Mouse (Mus musculus) lung, adult 2 months (tissue): ENCODE results near the gene Plekhm2. TPM values are rescaled to one million over a fixed set of nuclear protein-coding genes. Genes with fewer than 3 reads are reported as not detected.

Source experiments
- DNase-seq: peaks from one replicate; pipeline ENCODE4 v3.0.0; 2022
- H3K4me1 ChIP-seq: fragments of 200-500 bp; 2 replicates; pipeline ENCODE4 v1.6.1; 2011; ENCODE audit warnings: low read length; ENCODE audit not compliant: control insufficient read depth, insufficient read depth
- H3K4me3 ChIP-seq: fragments of 200-500 bp; replicated peaks from 2 replicates; pipeline ENCODE3; 2011; ENCODE audit warnings: low read depth, mild to moderate bottlenecking, control low read depth, low read length; ENCODE audit errors: extremely low read depth
- CTCF ChIP-seq: fragments of 200-500 bp; IDR thresholded peaks from 2 replicates; pipeline ENCODE4 v1.5.1; 2011; ENCODE audit warnings: mild to moderate bottlenecking, low read length, control low read depth; ENCODE audit not compliant: insufficient read depth
- POLR2A ChIP-seq: fragments of 200-500 bp; IDR thresholded peaks from 2 replicates; pipeline ENCODE4 v1.6.1; 2011; ENCODE audit warnings: low read depth, mild to moderate bottlenecking, control low read depth, low read length, borderline replicate concordance; ENCODE audit errors: extremely low read depth
- WGBS: fragments of 180-500 bp; shearing (Covaris S2); methylation state at CpG from one replicate; pipeline ENCODE4 v1.1.7; 2018; 5-methylcytosine and 5-hydroxymethylcytosine counted together
- polyA plus RNA-seq: library from polyadenylated mRNA; depleted of rRNA; stranded (reverse); fragments of >200 nt; gene quantifications from 2 replicates; pipeline ENCODE4 v1.2.3, GENCODE M21; 2012

The Plekhm2 gene
- polyA plus RNA-seq, 1 experiment: 52.3 TPM

DNA sequence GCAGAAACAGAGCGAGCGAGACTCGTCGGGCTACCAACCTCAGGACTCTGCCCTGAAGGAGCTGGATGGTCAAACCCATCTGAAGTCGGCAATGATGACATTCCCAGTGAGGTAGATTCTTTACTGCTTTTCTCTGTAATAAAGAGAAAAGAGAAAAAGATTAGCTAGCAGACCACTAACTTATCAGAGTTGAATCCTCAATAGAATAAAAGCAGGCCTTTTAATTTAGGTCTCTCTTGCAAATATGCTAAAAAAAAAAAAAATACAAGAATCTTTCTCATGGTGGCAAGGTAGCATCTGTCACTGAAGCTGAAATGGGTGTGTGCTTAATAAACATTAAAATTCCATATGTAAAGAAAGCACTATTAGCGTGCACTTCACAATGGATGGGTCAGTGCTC lies 20.8 kb upstream of the Plekhm2 start, which contains the start of gene Rsc1a1:
Gene Rsc1a1, minus strand, starts transcription at position 101 of the 400 bp plus-strand sequence.
- TF ChIP-seq POLR2A: no peak
- TF ChIP-seq CTCF: no peak

DNA sequence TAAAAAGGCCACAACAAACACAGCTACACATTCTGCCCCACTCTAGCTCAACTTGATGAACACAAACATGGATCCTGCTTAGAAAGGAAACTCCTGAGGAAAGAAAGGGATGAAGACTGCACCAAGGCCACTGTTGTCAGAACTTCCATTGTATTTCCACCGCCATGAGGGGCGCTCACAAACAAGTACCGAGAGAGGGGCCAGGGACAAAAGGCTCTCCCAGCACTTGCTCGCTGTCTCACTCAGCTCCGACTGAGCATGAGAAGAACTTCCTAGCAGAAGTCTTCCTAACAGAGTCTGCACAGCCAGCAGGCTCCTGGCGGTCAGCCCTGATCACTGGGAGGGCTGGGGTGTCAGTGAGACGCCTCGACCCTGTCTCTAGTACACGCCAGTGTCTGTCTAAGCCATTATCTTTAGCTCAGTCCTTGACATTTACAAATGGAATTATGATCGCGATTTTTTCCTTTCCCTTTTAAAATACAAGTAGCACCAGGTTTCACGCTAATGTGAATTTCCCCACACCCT lies 18.1 kb upstream of the Plekhm2 start:
- WGBS: 64% methylated on average over 12 of the region's 12 CpGs
- no peak for DNase-seq
- Histone ChIP-seq H3K4me1 (0 out of 2 replicates have a peak, but pooled peaks cover 3% of the 10 kb centered on the region), H3K4me3 (no peak overlapping the region)
- TF ChIP-seq POLR2A (no peak), CTCF (no peak)

More for the DNA sequence above, 20.8 kb upstream of the Plekhm2 start, which contains the start of gene Rsc1a1:
- no peak within 1 kb of the TSS for H3K4me3 ChIP-seq
- DNase-seq: no peak
- 95% methylated on average over 6 of the region's 6 CpGs for WGBS
- H3K4me1 ChIP-seq: 0 out of 2 replicates have a peak, but pooled peaks cover 3% of the 10 kb centered on the region

DNA sequence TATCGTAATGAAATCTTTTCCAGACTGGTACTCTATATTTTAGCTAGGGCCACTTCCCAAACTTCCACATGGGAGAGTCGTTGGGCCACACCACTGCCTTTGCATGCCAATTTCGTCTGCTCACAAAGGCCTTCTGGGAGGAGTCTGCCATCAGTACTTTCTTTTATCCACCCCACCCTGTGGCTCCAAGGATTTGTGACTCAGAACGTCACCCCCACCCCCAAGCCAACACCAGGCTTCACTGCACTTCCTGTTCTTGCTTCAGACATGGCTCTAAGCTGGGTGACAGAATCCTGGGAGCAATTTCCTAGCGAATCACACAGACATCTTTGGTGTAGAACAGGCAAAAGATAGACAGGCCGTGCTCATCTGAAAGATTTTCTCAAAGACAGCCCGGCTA lies 17.1 kb upstream of the Plekhm2 start:
- Histone ChIP-seq H3K4me3 (no peak overlapping the region), H3K4me1 (0 out of 2 replicates have a peak, but pooled peaks cover 3% of the 10 kb centered on the region)
- DNase-seq: no peak
- no peak for TF ChIP-seq POLR2A
- no peak for TF ChIP-seq CTCF
- 38% methylated on average over 7 of the region's 7 CpGs for WGBS

DNA sequence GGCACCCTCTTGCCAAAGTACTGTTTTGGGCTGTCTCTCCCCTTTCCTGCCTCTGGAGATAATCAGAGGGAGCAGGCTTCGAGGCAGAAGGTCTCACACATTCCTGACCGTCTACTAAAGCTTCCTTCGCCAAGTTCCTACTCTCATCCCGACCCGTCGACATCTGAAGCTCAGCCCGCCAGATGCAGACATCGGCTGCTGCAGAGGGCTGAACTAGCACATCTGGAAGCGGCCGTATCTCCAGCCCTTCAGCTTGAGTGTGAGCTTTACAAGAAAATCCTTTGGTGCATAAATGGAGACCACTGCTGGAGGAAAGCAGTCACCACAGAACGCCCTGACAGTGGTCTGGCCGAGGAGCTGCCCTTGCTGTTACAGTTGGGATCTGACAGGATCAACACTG lies 16.2 kb upstream of the Plekhm2 start:
- no peak for DNase-seq
- Histone ChIP-seq H3K4me1 (peaks cover 3% of the 10 kb centered on the region; the same call in 1 of the 2 replicates), H3K4me3 (no peak overlapping the region)
- WGBS: 72% methylated on average over 12 of the region's 12 CpGs
- TF ChIP-seq CTCF: no peak
- TF ChIP-seq POLR2A: no peak

DNA sequence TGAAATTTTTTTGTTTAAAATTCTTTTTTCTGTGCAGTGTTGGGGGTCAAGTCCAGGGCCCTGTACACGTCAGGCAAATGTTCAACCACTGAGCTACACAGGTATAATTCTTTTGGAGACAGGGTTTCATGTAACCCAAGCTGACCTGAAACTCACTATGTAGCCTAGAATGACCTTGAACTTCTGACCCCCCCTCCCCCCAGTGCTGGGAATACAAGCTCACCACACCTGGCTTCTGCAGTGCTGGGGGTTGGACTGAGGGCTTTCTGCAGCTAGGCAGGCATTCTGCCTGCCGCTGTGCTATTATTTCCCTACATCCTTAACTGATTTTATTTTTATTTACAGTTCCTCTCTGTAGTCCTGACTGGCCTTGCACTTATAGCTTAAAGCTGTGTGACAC lies 14.3 kb upstream of the Plekhm2 start:
- WGBS: 95% methylated on average over 2 of the region's 2 CpGs
- no peak for DNase-seq
- TF ChIP-seq CTCF (no peak), POLR2A (no peak)
- Histone ChIP-seq H3K4me3 (no peak overlapping the region), H3K4me1 (peaks cover 3% of the 10 kb centered on the region; the same call in 1 of the 2 replicates)

DNA sequence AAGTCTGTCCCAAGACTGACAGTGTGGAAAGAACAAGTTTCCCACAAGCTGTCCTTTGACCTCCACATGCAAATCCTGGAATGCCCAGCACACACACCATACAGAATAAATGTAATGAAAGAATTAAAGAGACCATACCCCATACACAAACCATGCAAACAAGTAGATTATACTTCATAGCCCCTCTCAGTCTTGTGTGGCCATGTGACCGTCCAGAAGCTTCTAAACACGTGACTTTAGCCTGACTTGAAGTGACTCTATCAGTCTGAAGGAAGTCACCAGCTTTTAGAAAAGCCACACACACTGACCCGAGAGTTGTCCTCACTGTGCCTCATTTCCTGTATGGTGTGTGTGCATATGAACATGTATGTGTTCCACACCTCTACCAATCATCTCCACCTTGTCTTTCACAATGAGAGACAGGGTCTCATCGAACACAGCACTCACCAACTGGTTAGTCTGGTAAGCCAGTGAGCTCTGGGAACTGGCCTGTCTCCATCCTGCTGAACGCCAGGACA lies 11.8 kb upstream of the Plekhm2 start:
- Histone ChIP-seq H3K4me1 (no peaks in the 10 kb centered on the region; the same call in 1 of the 2 replicates), H3K4me3 (no peak overlapping the region)
- no peak for TF ChIP-seq CTCF
- TF ChIP-seq POLR2A: no peak
- DNase-seq: no peak
- WGBS: 70% methylated on average over 5 of the region's 5 CpGs

DNA sequence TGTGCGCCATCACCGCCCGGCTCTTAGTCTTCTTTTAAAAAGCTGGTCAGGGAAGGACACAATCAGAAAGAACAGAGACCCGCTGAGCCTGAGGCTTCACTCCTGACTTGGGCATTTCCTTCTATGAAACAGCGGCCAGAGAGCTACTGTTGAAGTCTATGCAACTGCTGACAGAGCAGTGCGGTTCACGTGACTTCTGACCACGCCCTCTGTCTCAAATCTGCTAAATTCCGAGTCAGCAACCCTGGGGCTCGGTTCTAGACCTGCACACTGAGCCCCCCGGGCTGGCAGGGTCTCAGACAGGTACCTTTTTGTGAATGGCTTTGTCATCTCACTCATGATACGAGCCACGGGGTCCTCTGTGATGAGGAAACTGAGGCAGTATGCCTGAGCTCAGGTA lies 7.6 kb upstream of the Plekhm2 start:
- WGBS: 71% methylated on average over 13 of the region's 13 CpGs
- DNase-seq: no peak
- H3K4me3 ChIP-seq: no peak overlapping the region
- H3K4me1 ChIP-seq: no peaks in the 10 kb centered on the region; the same call in 1 of the 2 replicates
- TF ChIP-seq CTCF (no peak), POLR2A (no peak)

DNA sequence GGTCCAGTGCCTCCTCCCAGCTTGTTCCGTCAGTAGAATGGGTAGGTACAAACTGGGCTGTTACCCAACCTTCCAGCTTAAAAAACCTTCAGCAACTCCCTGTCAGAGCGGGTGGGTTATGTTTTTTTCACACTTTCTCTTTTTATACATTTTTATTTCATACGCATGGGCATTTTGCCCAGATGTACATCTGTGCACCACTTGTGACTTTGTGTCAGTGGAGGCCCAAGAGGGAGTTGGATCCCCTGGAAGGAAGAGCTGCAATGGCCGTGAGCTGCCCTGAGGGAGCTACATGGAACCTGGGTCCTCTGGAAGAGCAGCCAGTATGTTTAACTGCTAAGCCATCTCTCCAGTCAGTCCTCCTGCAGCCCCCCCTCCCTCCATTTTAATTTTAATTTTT lies 6.7 kb upstream of the Plekhm2 start:
- 79% methylated on average over 4 of the region's 4 CpGs for WGBS
- H3K4me1 ChIP-seq: no peaks in the 10 kb centered on the region; the same call in 1 of the 2 replicates
- H3K4me3 ChIP-seq: no peak overlapping the region
- TF ChIP-seq POLR2A (no peak), CTCF (no peak)
- no peak for DNase-seq

DNA sequence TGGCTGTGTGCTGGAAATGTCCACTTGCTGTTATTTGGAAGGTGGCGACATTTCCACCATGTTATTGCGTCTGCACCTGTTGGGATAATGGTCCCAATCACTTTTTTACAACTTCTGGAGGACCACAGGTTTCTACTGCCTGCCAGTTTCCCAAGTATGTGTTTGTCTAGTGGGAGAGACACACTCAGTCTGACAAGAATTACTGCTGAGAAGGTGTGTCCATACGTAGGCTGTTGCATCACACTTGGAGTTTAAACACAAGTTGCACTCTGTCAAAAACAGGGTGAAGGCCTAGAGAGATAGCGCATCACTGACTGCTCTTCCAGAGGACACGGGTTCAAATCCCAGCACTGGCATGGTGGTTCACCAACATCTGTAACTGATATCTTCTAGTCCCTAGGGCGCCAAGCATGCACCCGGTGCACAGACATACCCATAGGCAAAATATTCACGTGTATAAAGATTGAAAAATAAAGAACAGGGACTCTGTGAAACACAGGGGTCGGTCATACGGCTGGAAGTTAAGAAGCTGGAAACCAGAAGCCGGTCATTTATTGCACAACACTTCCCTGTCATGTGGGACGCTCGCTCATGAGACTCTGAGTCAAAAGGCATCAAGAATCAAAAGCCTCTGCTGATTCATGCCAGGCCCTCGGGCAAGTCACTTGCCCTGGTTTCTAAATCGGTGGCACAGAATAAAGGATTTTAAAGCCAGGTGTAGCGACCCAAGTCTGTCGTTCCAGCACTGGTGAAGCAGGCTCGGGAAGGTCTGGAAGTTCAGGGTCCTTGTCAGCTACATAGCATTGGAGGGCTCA lies 5.4 kb upstream of the Plekhm2 start:
- DNase-seq: peak; percentile 46
- no peaks in the 10 kb centered on the region for H3K4me1 ChIP-seq
- H3K4me3 ChIP-seq: no peak overlapping the region
- WGBS: 65% methylated on average over 18 of the region's 18 CpGs
- TF ChIP-seq CTCF (no peak), POLR2A (no peak)

DNA sequence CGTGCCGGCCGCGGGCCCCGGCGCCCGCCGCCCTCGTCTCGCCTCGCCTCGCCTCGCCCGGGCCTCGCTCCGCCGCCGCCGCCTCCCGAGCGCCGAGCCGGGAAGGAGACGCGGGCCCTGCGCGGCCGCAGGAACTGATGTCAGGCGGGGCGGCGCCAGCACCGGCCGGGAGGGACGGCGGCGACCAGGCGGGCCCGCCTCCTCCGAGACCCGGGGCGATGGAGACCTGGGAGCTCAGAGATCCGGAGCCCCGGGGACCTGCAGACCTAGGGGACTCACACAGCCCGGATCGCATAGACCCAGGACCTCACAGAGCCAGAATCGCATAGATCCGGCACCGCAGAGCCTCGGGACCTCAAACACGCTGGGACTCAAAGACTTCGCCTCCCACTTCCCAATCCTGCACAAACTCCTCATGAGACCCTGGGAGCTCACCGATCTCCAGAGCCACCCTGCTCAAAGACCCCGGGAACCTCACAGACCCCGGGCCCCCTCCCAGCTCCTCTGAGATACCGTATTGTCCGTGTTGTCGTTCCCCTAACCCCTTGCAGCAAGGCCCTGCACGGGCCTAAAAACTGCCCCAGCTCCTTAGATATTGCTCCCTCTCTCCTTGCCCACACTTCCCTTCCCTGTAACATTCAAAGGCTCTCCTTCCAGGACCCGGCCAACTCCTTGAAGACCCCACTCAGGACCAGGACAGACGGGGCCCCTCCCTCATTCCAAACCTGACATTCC lies 521 bp downstream of the Plekhm2 start:
- Histone ChIP-seq H3K4me3 (peak overlapping the region; percentile 61), H3K4me1 (peaks cover 6% of the 10 kb centered on the region)
- under 1% methylated on average over 60 of the region's 60 CpGs for WGBS
- peak; percentile 57; the same call in 1 of the 2 replicates for TF ChIP-seq POLR2A
- no peak for TF ChIP-seq CTCF
- DNase-seq: peak; percentile 76
